Mouse (Mus musculus) MEL-GATA-1-ER (cell line): ENCODE data around the gene Olfr393.

Experiments
- DNase-seq: peaks from one replicate; pipeline ENCODE4 v3.0.0-alpha.2; 2012; ENCODE audit warnings: low read depth; ENCODE audit errors: extremely low read depth

The Olfr393 gene

DNA sequence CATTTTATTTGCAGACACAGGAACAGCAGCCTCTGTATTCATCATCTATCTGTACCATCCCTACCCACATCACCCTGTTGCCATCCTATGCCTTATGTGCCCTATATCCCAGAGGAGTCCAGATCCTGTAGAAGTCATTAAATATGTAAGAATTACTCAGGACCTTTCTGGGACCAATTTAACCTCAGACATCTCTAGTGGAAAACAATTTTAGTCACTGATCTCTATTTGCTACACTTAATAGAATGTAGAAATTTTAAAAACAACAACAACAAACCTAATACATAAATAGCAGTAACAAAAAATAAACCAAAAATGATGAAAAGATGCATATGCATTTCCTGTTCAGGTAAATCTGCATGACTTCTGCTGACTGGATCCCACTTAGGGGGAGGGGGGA is at the start of gene Olfr393:
Gene Olfr393, minus strand, starts transcription at position 101 of the 400 bp plus-strand sequence.
- DNase-seq: no peak

- DNase-seq: no peak
Measured at GRCm38 (mm10) chr11:73890671-73891070, 39.4 kb upstream of the Olfr393 start, which contains the start of gene Olfr394. Gene Olfr394, minus strand, starts transcription at chr11:73890771.

- no peak for DNase-seq
Measured at GRCm38 (mm10) chr11:73816949-73817348, 34.3 kb downstream of the Olfr393 start, which contains the start of gene Olfr392. Gene Olfr392, minus strand, starts transcription at chr11:73817049.

DNA sequence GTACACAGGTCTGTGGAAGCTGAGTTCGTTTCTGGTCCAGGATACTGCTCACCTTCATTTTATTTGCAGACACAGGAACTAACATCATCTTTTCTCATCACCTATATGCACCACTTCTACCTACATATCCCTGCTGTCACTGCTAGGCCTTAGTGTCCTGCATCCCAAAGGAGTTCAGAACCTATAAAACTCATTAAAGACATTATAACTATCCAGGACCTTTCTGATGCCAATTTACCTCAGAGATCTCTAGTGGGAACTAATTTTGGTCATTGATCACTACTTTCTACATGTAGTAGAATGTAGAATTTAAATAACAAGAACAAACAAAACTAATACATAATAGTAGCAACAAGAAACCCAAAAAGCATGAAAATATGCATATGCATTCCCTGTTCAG is 48.3 kb downstream of the Olfr393 start, which contains the start of gene Olfr391-ps:
Gene Olfr391-ps, minus strand, starts transcription at position 101 of the 400 bp plus-strand sequence.
- DNase-seq: no peak
